Mouse (Mus musculus) testis, adult 10 weeks (tissue): ENCODE data around the gene Npr3. TPM values are rescaled to one million over a fixed set of nuclear protein-coding genes. Genes with fewer than 3 reads are reported as not detected.

Experiments used
- polyA plus RNA-seq: library from polyadenylated mRNA; stranded (reverse); fragments of 350-450 nt; fragmentation: Illumina TruSeq; extraction: RNeasy Lipid Tissue Mini Kit (QIAGEN cat#74804); gene quantifications from one replicate; pipeline ENCODE4 v1.2.3, GENCODE M21; 2014; ENCODE audit warnings: low read depth, low replicate concordance

Gene Npr3
- polyA plus RNA-seq, result 3.3 TPM

DNA sequence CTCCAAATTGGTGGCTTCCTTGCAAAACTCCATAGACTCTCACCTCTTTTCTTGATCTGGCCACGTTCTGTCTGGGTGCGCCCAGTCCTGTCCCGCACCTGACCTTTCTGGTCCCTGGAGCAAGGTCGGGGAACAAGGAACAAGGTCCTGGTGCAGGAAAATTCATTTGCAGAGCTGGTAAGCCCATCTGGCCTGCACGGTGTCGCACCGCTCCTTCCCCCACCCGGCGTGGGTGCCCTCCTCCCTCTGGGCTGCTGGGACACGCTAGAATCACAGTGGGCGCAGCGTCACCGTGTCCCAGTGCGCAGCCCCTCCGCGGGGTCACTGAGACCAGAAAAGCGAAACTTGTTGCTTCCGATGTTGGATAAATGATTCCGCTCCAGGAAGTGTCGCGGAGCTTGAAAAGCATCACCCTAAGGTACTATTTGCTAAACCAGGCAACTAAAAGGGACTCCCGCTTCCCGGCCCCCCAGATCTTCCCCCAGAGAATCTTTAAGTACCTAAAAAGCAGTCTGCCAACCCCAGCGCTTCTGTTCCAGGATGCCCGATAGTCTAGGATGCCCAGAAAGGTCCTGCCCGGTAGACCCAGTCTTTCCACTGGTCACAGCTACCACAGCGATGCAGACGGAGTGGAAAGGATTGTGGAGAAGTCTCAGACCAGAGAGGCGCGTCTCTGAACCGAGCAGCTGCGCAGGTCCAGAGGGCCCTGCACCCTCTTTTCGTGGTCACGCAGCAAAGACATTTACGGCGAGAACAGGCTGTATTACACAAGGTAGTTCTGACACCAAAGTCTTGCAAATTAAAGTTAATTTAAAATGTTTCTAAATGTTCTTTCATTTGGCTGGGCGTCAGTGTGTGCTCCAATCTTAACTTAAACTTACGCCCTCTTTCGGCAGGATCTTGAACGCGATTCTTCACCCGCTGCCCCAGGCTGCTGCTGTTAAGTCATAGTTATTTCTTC, at the start of gene Npr3:
Npr3 (minus strand) TSS at position 717 of the 961 bp plus-strand sequence.

Other genes with a start within 250 kb of the Npr3 start
- gene Sub1, start 89.7 kb upstream of the Npr3 start, polyA plus RNA-seq, result 468 TPM
- 207 TPM for gene Zfr, start 210.5 kb upstream of the Npr3 start, polyA plus RNA-seq